Mouse (Mus musculus) hindbrain, embryonic 15.5 days (tissue): ENCODE results near the gene Tuba8. TPM values are rescaled to one million over a fixed set of nuclear protein-coding genes. Genes with fewer than 3 reads are reported as not detected.
A peak's percentile ranks its signal among the peaks of the same experiment; 100 is the strongest.

ENCODE experiments used
- ATAC-seq: fragments of 200-750 bp; cut with Nextera tagmentation; 2 replicates; pipeline ENCODE4 v1.8.0; 2017; ENCODE audit warnings: low read depth, moderate number of reproducible peaks, moderate TSS enrichment; ENCODE audit not compliant: low FRiP score
- H3K27ac ChIP-seq: fragments of 300-500 bp; sonication (generic); replicated peaks from 2 replicates; pipeline ENCODE4 v1.5.1; 2015; ENCODE audit warnings: mild to moderate bottlenecking, inconsistent platforms
- H3K27me3 ChIP-seq: fragments of 300-500 bp; sonication (generic); 2 replicates; pipeline ENCODE4 v1.6.1; 2015; ENCODE audit warnings: control low read depth, inconsistent platforms
- H3K36me3 ChIP-seq: fragments of 300-500 bp; sonication (generic); 2 replicates; pipeline ENCODE4 v1.6.1; 2015; ENCODE audit warnings: control low read depth, inconsistent platforms
- H3K4me1 ChIP-seq: fragments of 300-500 bp; sonication (generic); replicated peaks from 2 replicates; pipeline ENCODE4 v1.6.1; 2015; ENCODE audit warnings: control low read depth, inconsistent platforms
- H3K4me2 ChIP-seq: fragments of 300-500 bp; sonication (generic); 2 replicates; pipeline ENCODE4 v1.6.1; 2015; ENCODE audit warnings: moderate library complexity, mild to moderate bottlenecking, inconsistent platforms
- H3K4me3 ChIP-seq: fragments of 300-500 bp; sonication (generic); 2 replicates; pipeline ENCODE4 v1.5.1; 2015; ENCODE audit warnings: mild to moderate bottlenecking, inconsistent platforms
- H3K9ac ChIP-seq: fragments of 300-500 bp; sonication (generic); 2 replicates; pipeline ENCODE4 v1.6.1; 2015; ENCODE audit warnings: inconsistent platforms
- H3K9me3 ChIP-seq: fragments of 300-500 bp; sonication (generic); 2 replicates; pipeline ENCODE4 v1.6.1; 2016; ENCODE audit warnings: control low read depth, inconsistent platforms
- WGBS: fragments of 180-500 bp; shearing (Covaris S2); methylation state at CpG from one replicate; pipeline ENCODE4 v1.1.7; 2015; 5-methylcytosine and 5-hydroxymethylcytosine counted together
- polyA plus RNA-seq: library from polyadenylated mRNA; unstranded; fragments of >200 nt; fragmentation: Nextera tagmentation; extraction: Ambion mirVana; gene quantifications from 2 replicates; pipeline ENCODE4 v1.2.1, GENCODE M21; 2015

Gene Tuba8
- polyA plus RNA-seq: 0.87 and 0.96 TPM in 2 replicates

GRCm38 (mm10) chr6:121210149-121210925 lies at the start of gene Tuba8:
Tuba8 (plus strand) TSS chr6:121210696.
- Histone ChIP-seq H3K4me3 (peak within 1 kb of the TSS; percentile 53), H3K27ac (no peak within 1 kb of the TSS), H3K4me2 (peak within 1 kb of the TSS; percentile 99), H3K9me3 (no peaks in the 10 kb centered on the region), H3K9ac (peak within 1 kb of the TSS; percentile 63), H3K36me3 (no peaks in the 10 kb centered on the region), H3K4me1 (peaks cover 17% of the 10 kb centered on the region), H3K27me3 (peaks cover 13% of the 10 kb centered on the region)
- 7% methylated on average over 30 of the region's 30 CpGs for WGBS
- ATAC-seq: peak; percentile 82

GRCm38 (mm10) chr6:121162616-121163015 lies 47.9 kb upstream of the Tuba8 start:
- Histone ChIP-seq H3K4me2 (no peak overlapping the region), H3K27ac (no peak overlapping the region), H3K4me3 (no peak overlapping the region), H3K36me3 (no peaks in the 10 kb centered on the region), H3K9ac (no peak overlapping the region), H3K9me3 (no peaks in the 10 kb centered on the region), H3K4me1 (0 out of 2 replicates have a peak, but pooled peaks cover 4% of the 10 kb centered on the region), H3K27me3 (no peaks in the 10 kb centered on the region)
- 92% methylated on average over 12 of the region's 12 CpGs for WGBS
- ATAC-seq: no peak

GRCm38 (mm10) chr6:121166098-121166552 lies 44.4 kb upstream of the Tuba8 start:
- Histone ChIP-seq H3K27me3 (no peaks in the 10 kb centered on the region), H3K4me3 (no peak overlapping the region), H3K9me3 (no peaks in the 10 kb centered on the region), H3K27ac (no peak overlapping the region), H3K36me3 (no peaks in the 10 kb centered on the region), H3K4me1 (0 out of 2 replicates have a peak, but pooled peaks cover 4% of the 10 kb centered on the region), H3K9ac (no peak overlapping the region), H3K4me2 (no peak overlapping the region)
- ATAC-seq: peak; percentile 56; the same call in 1 of the 2 replicates
- 16% methylated on average over 10 of the region's 10 CpGs for WGBS

- Histone ChIP-seq H3K27me3 (no peaks in the 10 kb centered on the region), H3K9me3 (no peaks in the 10 kb centered on the region), H3K9ac (no peak overlapping the region), H3K4me2 (no peak overlapping the region), H3K4me1 (0 out of 2 replicates have a peak, but pooled peaks cover 4% of the 10 kb centered on the region), H3K27ac (no peak overlapping the region), H3K4me3 (no peak overlapping the region), H3K36me3 (no peaks in the 10 kb centered on the region)
- no peak for ATAC-seq
- WGBS: 77% methylated on average over 7 of the region's 7 CpGs
Measured at GRCm38 (mm10) chr6:121167381-121167975, 43.0 kb upstream of the Tuba8 start.

- H3K4me2 ChIP-seq: no peak overlapping the region
- H3K9ac ChIP-seq: no peak overlapping the region
- 79% methylated on average over 6 of the region's 6 CpGs for WGBS
- H3K27me3 ChIP-seq: no peaks in the 10 kb centered on the region
- no peak overlapping the region for H3K4me3 ChIP-seq
- peaks cover 5% of the 10 kb centered on the region; the same call in 1 of the 2 replicates for H3K4me1 ChIP-seq
- ATAC-seq: no peak
- no peaks in the 10 kb centered on the region for H3K9me3 ChIP-seq
- no peak overlapping the region for H3K27ac ChIP-seq
- H3K36me3 ChIP-seq: no peaks in the 10 kb centered on the region
Measured at GRCm38 (mm10) chr6:121171102-121171501, 39.4 kb upstream of the Tuba8 start.

GRCm38 (mm10) chr6:121173471-121173870 lies 37.0 kb upstream of the Tuba8 start:
- Histone ChIP-seq H3K4me3 (no peak overlapping the region), H3K27ac (no peak overlapping the region), H3K27me3 (no peaks in the 10 kb centered on the region), H3K4me2 (no peak overlapping the region), H3K9me3 (no peaks in the 10 kb centered on the region), H3K36me3 (no peaks in the 10 kb centered on the region), H3K9ac (no peak overlapping the region), H3K4me1 (peaks cover 10% of the 10 kb centered on the region; the same call in 1 of the 2 replicates)
- ATAC-seq: no peak
- WGBS: 86% methylated on average over 5 of the region's 5 CpGs

- Histone ChIP-seq H3K4me2 (no peak overlapping the region), H3K9me3 (no peaks in the 10 kb centered on the region), H3K4me3 (no peak overlapping the region), H3K4me1 (peaks cover 10% of the 10 kb centered on the region; the same call in 1 of the 2 replicates), H3K27me3 (no peaks in the 10 kb centered on the region), H3K9ac (no peak overlapping the region), H3K27ac (no peak overlapping the region), H3K36me3 (no peaks in the 10 kb centered on the region)
- 88% methylated on average over 6 of the region's 6 CpGs for WGBS
- ATAC-seq: no peak
Measured at GRCm38 (mm10) chr6:121174761-121175160, 35.7 kb upstream of the Tuba8 start.

GRCm38 (mm10) chr6:121176011-121176730 lies 34.3 kb upstream of the Tuba8 start:
- 0 out of 2 replicates have a peak, but pooled peaks have one; percentile 23 for ATAC-seq
- Histone ChIP-seq H3K4me1 (peaks cover 10% of the 10 kb centered on the region; the same call in 1 of the 2 replicates), H3K9ac (no peak overlapping the region), H3K4me2 (no peak overlapping the region), H3K9me3 (no peaks in the 10 kb centered on the region), H3K4me3 (no peak overlapping the region), H3K27me3 (no peaks in the 10 kb centered on the region), H3K27ac (no peak overlapping the region), H3K36me3 (no peaks in the 10 kb centered on the region)
- WGBS: 48% methylated on average over 14 of the region's 14 CpGs

- Histone ChIP-seq H3K9me3 (no peaks in the 10 kb centered on the region), H3K36me3 (no peaks in the 10 kb centered on the region), H3K4me3 (no peak overlapping the region), H3K4me2 (no peak overlapping the region), H3K4me1 (peaks cover 10% of the 10 kb centered on the region; the same call in 1 of the 2 replicates), H3K27me3 (no peaks in the 10 kb centered on the region), H3K27ac (no peak overlapping the region), H3K9ac (no peak overlapping the region)
- ATAC-seq: no peak
- WGBS: 60% methylated on average over 4 of the region's 4 CpGs
Measured at GRCm38 (mm10) chr6:121176731-121177098, 33.8 kb upstream of the Tuba8 start.

GRCm38 (mm10) chr6:121177118-121177708 lies 33.3 kb upstream of the Tuba8 start:
- H3K9me3 ChIP-seq: no peaks in the 10 kb centered on the region
- WGBS: 89% methylated on average over 7 of the region's 7 CpGs
- peaks cover 10% of the 10 kb centered on the region; the same call in 1 of the 2 replicates for H3K4me1 ChIP-seq
- ATAC-seq: 0 out of 2 replicates have a peak, but pooled peaks have one; percentile 19
- H3K27me3 ChIP-seq: no peaks in the 10 kb centered on the region
- H3K9ac ChIP-seq: no peak overlapping the region
- H3K4me3 ChIP-seq: no peak overlapping the region
- no peaks in the 10 kb centered on the region for H3K36me3 ChIP-seq
- H3K27ac ChIP-seq: no peak overlapping the region
- no peak overlapping the region for H3K4me2 ChIP-seq

- ATAC-seq: no peak
- no peak overlapping the region for H3K4me2 ChIP-seq
- WGBS: 58% methylated on average over 7 of the region's 7 CpGs
- no peaks in the 10 kb centered on the region for H3K27me3 ChIP-seq
- no peaks in the 10 kb centered on the region for H3K36me3 ChIP-seq
- H3K4me1 ChIP-seq: peaks cover 13% of the 10 kb centered on the region; the same call in 1 of the 2 replicates
- H3K27ac ChIP-seq: no peak overlapping the region
- H3K9me3 ChIP-seq: no peaks in the 10 kb centered on the region
- H3K9ac ChIP-seq: no peak overlapping the region
- no peak overlapping the region for H3K4me3 ChIP-seq
Measured at GRCm38 (mm10) chr6:121178700-121179358, 31.7 kb upstream of the Tuba8 start.
